Mouse (Mus musculus) lung, adult 2 months (tissue): Measurements from ENCODE around the gene Gm3417.

Source experiments
- CTCF ChIP-seq: fragments of 200-500 bp; IDR thresholded peaks from 2 replicates; pipeline ENCODE4 v1.5.1; 2011; ENCODE audit warnings: mild to moderate bottlenecking, low read length, control low read depth; ENCODE audit not compliant: insufficient read depth
- POLR2A ChIP-seq: fragments of 200-500 bp; IDR thresholded peaks from 2 replicates; pipeline ENCODE4 v1.6.1; 2011; ENCODE audit warnings: low read depth, mild to moderate bottlenecking, control low read depth, low read length, borderline replicate concordance; ENCODE audit errors: extremely low read depth

GRCm38 (mm10) chr17:14944551-14944950, 34.0 kb downstream of the Gm3417 start:
- TF ChIP-seq POLR2A (no peak), CTCF (no peak)
